Mouse (Mus musculus) natural killer cell, adult 2 months (primary cell): ENCODE results near the gene Coa4.
A peak's percentile ranks its signal among the peaks of the same experiment; 100 is the strongest.
"Not testable (repeated sequence)": the region's sequence is repeated elsewhere in the genome, so short reads cannot be mapped to it uniquely, and the experiment has no call there.

Source experiments
- DNase-seq, 2 experiments: peaks; one replicate each; pipeline ENCODE4 v3.0.0; 2022; ENCODE audit warnings: low spot score in 2 of 2

Coa4 gene

GRCm38 (mm10) chr7:100561861-100562587 is 25.2 kb downstream of the Coa4 start:
- DNase-seq = no peak

GRCm38 (mm10) chr7:100567238-100567637 is 30.4 kb downstream of the Coa4 start:
- DNase-seq = not testable (repeated sequence)

- no peak for DNase-seq
Measured at GRCm38 (mm10) chr7:100569907-100570306, 33.0 kb downstream of the Coa4 start.

- DNase-seq = no peak
Measured at GRCm38 (mm10) chr7:100570930-100571715, 34.3 kb downstream of the Coa4 start.

GRCm38 (mm10) chr7:100572061-100572460 is 35.2 kb downstream of the Coa4 start:
- DNase-seq = no peak

- DNase-seq = no peak
Measured at GRCm38 (mm10) chr7:100572704-100573103, 35.8 kb downstream of the Coa4 start.

GRCm38 (mm10) chr7:100578794-100579193 is 41.9 kb downstream of the Coa4 start:
- no peak for DNase-seq

- no peak for DNase-seq
Measured at GRCm38 (mm10) chr7:100582235-100582634, 45.4 kb downstream of the Coa4 start.

- DNase-seq = peak; percentile 83 to 89
Measured at GRCm38 (mm10) chr7:100582727-100583236, 45.9 kb downstream of the Coa4 start.

GRCm38 (mm10) chr7:100589816-100590215 is 52.9 kb downstream of the Coa4 start:
- DNase-seq = no peak
